Mouse (Mus musculus) lung, adult 18-20 months (tissue): ENCODE data around the gene Pax1.

Source experiments
- DNase-seq, 2 experiments: peaks; one replicate each; pipeline ENCODE4 v3.0.0; 2022; ENCODE audit warnings: mixed read lengths in 2 of 2

Pax1 gene

GRCm38 (mm10) chr2:147373667-147374007, 11.9 kb downstream of the Pax1 start:
- no peak for DNase-seq

- DNase-seq: no peak
Measured at GRCm38 (mm10) chr2:147374245-147374644, 12.5 kb downstream of the Pax1 start.

- DNase-seq: no peak
Measured at GRCm38 (mm10) chr2:147375019-147375715, 13.4 kb downstream of the Pax1 start.

GRCm38 (mm10) chr2:147378934-147379333, 17.2 kb downstream of the Pax1 start:
- peak in 1 of 2 experiments; percentile 10 for DNase-seq

GRCm38 (mm10) chr2:147383373-147383772, 21.6 kb downstream of the Pax1 start:
- DNase-seq: no peak

- no peak for DNase-seq
Measured at GRCm38 (mm10) chr2:147386949-147387348, 25.2 kb downstream of the Pax1 start.

GRCm38 (mm10) chr2:147409323-147409722, 47.6 kb downstream of the Pax1 start:
- DNase-seq: no peak

- no peak for DNase-seq
Measured at GRCm38 (mm10) chr2:147415037-147415436, 53.3 kb downstream of the Pax1 start.

- no peak for DNase-seq
Measured at GRCm38 (mm10) chr2:147424582-147425255, 63.0 kb downstream of the Pax1 start.

GRCm38 (mm10) chr2:147429607-147430356, 68.1 kb downstream of the Pax1 start:
- DNase-seq: no peak

GRCm38 (mm10) chr2:147433120-147433519, 71.4 kb downstream of the Pax1 start:
- peak in 1 of 2 experiments; percentile 2 for DNase-seq
